Mouse (Mus musculus) heart, embryonic 14.5 days (tissue): Measurements from ENCODE around the gene Gm45711. TPM values are rescaled to one million over a fixed set of nuclear protein-coding genes. Genes with fewer than 3 reads are reported as not detected.
A peak's percentile ranks its signal among the peaks of the same experiment; 100 is the strongest.
"Not testable (repeated sequence)": the region's sequence is repeated elsewhere in the genome, so short reads cannot be mapped to it uniquely, and the experiment has no call there.

Source experiments
- ATAC-seq: fragments of 200-750 bp; cut with Nextera tagmentation; 2 replicates; pipeline ENCODE4 v1.8.0; 2017; ENCODE audit warnings: low read depth, moderate TSS enrichment; ENCODE audit not compliant: insufficient number of reproducible peaks, insufficient read depth, low FRiP score
- H3K27ac ChIP-seq, 2 experiments: fragments of 200-500 bp in 1 of 2; fragments of 300-500 bp in 1 of 2; sonication (generic) in 1 of 2; replicated peaks in 1 of 2; 2 replicates each; pipeline ENCODE4 v1.5.1; 2012 to 2014; ENCODE audit warnings: low read depth in 2 of 2, low read length in 2 of 2, control low read depth in 1 of 2, mild to moderate bottlenecking in 1 of 2, mixed read lengths in 1 of 2; ENCODE audit not compliant: control insufficient read depth in 1 of 2, insufficient read depth in 1 of 2
- H3K27me3 ChIP-seq: fragments of 300-500 bp; sonication (generic); 2 replicates; pipeline ENCODE4 v1.6.1; 2014; ENCODE audit warnings: mild to moderate bottlenecking, low read length, control low read depth; ENCODE audit not compliant: control insufficient read depth, insufficient read depth
- H3K36me3 ChIP-seq: fragments of 300-500 bp; sonication (generic); 2 replicates; pipeline ENCODE4 v1.6.1; 2014; ENCODE audit warnings: mild to moderate bottlenecking, control low read depth, low read length, mixed read lengths; ENCODE audit not compliant: control insufficient read depth, insufficient read depth
- H3K4me1 ChIP-seq, 2 experiments: fragments of 200-500 bp in 1 of 2; fragments of 300-500 bp in 1 of 2; sonication (generic) in 1 of 2; 2 replicates each; pipeline ENCODE4 v1.6.1; 2012 to 2014; ENCODE audit warnings: low read length in 2 of 2, control low read depth in 1 of 2, mixed read lengths in 1 of 2; ENCODE audit not compliant: control insufficient read depth in 2 of 2, insufficient read depth in 2 of 2
- H3K4me2 ChIP-seq: fragments of 300-500 bp; sonication (generic); 2 replicates; pipeline ENCODE4 v1.6.1; 2014; ENCODE audit warnings: mild to moderate bottlenecking, low read length
- H3K4me3 ChIP-seq, 2 experiments: fragments of 200-500 bp in 1 of 2; fragments of 300-500 bp in 1 of 2; sonication (generic) in 1 of 2; 2 replicates each; pipeline ENCODE4 v1.5.1; 2012 to 2014; ENCODE audit warnings: low read length in 2 of 2, mild to moderate bottlenecking in 2 of 2, control low read depth in 1 of 2, low read depth in 1 of 2, moderate library complexity in 1 of 2; ENCODE audit not compliant: control insufficient read depth in 1 of 2, insufficient read depth in 1 of 2
- H3K9ac ChIP-seq: fragments of 300-500 bp; sonication (generic); 2 replicates; pipeline ENCODE4 v1.6.1; 2014; ENCODE audit warnings: mild to moderate bottlenecking, low read length
- H3K9me3 ChIP-seq: fragments of 300-500 bp; sonication (generic); 2 replicates; pipeline ENCODE4 v1.6.1; 2016; ENCODE audit warnings: low read length, control low read depth; ENCODE audit not compliant: control insufficient read depth
- WGBS: fragments of 180-500 bp; shearing (Covaris S2); extraction: QIAGEN DNeasy Blood & Tissue Kit; methylation state at CpG from one replicate; pipeline ENCODE4 v1.1.7; 2014; 5-methylcytosine and 5-hydroxymethylcytosine counted together
- polyA plus RNA-seq: library from polyadenylated mRNA; unstranded; fragments of >200 nt; fragmentation: Nextera tagmentation; extraction: Ambion mirVana; gene quantifications from 2 replicates; pipeline ENCODE4 v1.2.1, GENCODE M21; 2014

Gm45711 gene
- polyA plus RNA-seq, 1 experiment from 2014 or later, result not detected

- H3K9ac ChIP-seq, ATAC-seq, H3K9me3 ChIP-seq: not testable (repeated sequence)
Measured at GRCm38 (mm10) chr8:104293081-104293480, 16.8 kb downstream of the Gm45711 start, which contains the start of gene Cmtm2a. Gene Cmtm2a, minus strand, starts transcription at chr8:104293181.

GRCm38 (mm10) chr8:104268937-104269440 is 40.9 kb downstream of the Gm45711 start:
- Histone ChIP-seq H3K27ac (no peak overlapping the region), H3K36me3 (no peaks in the 10 kb centered on the region), H3K4me1 (no peaks in the 10 kb centered on the region), H3K4me2 (no peak overlapping the region), H3K9ac (no peak overlapping the region), H3K9me3 (no peaks in the 10 kb centered on the region), H3K27me3 (no peaks in the 10 kb centered on the region), H3K4me3 (no peak overlapping the region)
- WGBS, result 81% methylated on average over 6 of the region's 6 CpGs
- ATAC-seq, result peak; percentile 35; the same call in 1 of the 2 replicates

More at GRCm38 (mm10) chr8:104293081-104293480, 16.8 kb downstream of the Gm45711 start, which contains the start of gene Cmtm2a:
- not testable (repeated sequence) for H3K36me3 ChIP-seq, H3K4me3 ChIP-seq, H3K27ac ChIP-seq, H3K4me1 ChIP-seq, H3K4me2 ChIP-seq, H3K27me3 ChIP-seq
- WGBS, result 79% methylated on average over 9 of the region's 12 CpGs

DNA sequence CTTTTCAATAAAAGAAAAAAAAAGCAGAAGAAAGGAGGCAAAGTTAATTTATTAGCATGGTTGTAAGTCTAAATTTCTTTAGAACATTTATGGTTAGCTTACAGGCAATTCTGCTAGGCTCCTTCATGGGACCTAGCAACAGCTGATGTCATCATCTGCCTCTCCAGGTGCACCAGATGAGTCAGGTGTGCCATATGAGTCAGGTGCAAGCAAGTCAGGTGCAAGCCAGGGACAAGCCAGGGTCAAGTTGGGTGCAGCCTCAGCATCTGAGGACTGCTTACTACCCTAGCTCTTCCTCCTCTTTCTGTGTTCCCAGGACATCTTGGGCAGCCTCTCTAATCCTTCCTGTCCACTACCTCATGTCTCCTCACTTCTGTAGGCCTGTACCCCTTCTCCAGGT is 41.5 kb downstream of the Gm45711 start:
- Histone ChIP-seq H3K4me2 (no peak overlapping the region), H3K9ac (no peak overlapping the region), H3K36me3 (peaks cover 4% of the 10 kb centered on the region; the same call in 1 of the 2 replicates), H3K4me3 (no peak overlapping the region), H3K27me3 (no peaks in the 10 kb centered on the region), H3K27ac (no peak overlapping the region), H3K4me1 (no peaks in the 10 kb centered on the region), H3K9me3 (no peaks in the 10 kb centered on the region)
- ATAC-seq, result no peak

- not testable (repeated sequence) for H3K4me2 ChIP-seq, H3K36me3 ChIP-seq, ATAC-seq, H3K4me1 ChIP-seq, H3K9ac ChIP-seq, H3K27me3 ChIP-seq, H3K27ac ChIP-seq, H3K4me3 ChIP-seq, H3K9me3 ChIP-seq
- WGBS, result 93% methylated on average over 22 of the region's 22 CpGs
Measured at GRCm38 (mm10) chr8:104264271-104264935, 45.5 kb downstream of the Gm45711 start.

- H3K27ac ChIP-seq, H3K27me3 ChIP-seq, H3K9me3 ChIP-seq, H3K9ac ChIP-seq, H3K4me3 ChIP-seq, H3K4me1 ChIP-seq, ATAC-seq, H3K4me2 ChIP-seq: not testable (repeated sequence)
- peaks cover 26% of the 10 kb centered on the region for H3K36me3 ChIP-seq
- 92% methylated on average over 5 of the region's 5 CpGs for WGBS
Measured at GRCm38 (mm10) chr8:104261802-104262201, 48.1 kb downstream of the Gm45711 start.

DNA sequence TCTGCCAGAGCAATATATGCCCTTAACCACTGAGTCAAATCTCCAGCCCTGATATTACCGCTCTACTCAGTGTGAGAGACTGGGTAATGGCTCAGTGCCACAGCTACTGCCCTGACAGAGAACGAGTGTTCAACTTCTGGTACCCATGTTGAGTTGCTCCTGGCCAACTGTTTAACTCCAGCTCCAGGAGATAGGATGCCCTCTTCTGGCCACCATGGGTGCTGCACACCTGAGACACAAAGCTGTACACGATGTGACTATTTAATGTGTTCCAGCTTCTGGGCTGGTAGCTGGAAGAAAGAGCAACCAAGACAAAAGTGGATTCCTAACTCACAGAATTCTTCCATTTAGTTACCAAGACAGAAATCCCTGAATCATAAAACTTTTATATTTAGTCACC is 56.9 kb downstream of the Gm45711 start:
- H3K4me1 ChIP-seq, result peaks cover 2 to 6% of the 10 kb centered on the region in 2 experiments; a peak in 2 of 4 replicates
- 91% methylated on average over 3 of the region's 3 CpGs for WGBS
- H3K9ac ChIP-seq, result no peak overlapping the region
- H3K27me3 ChIP-seq, result no peaks in the 10 kb centered on the region
- H3K27ac ChIP-seq, result no peak overlapping the region
- H3K4me2 ChIP-seq, result no peak overlapping the region
- peaks cover 9% of the 10 kb centered on the region for H3K36me3 ChIP-seq
- no peak for ATAC-seq
- H3K9me3 ChIP-seq, result no peaks in the 10 kb centered on the region
- H3K4me3 ChIP-seq, result no peak overlapping the region

DNA sequence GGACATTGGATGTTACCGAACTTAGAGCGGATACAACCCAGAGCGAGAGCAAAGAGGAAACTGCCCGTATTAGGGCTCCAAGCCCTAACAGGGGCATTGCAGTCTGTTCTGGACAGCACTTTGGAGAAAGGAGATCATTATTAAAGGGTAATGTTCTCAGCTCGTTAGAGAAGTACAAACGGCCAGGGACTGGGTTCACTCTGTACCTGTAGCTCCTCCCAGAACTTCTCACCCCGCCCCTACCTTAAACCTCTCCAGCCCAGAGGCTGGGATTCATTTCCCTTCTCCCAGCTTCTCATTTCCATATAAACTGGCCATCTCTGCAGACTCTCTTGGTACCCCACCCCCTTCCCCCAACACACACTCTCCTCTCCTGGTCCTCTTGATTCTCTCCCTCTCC is 58.4 kb downstream of the Gm45711 start:
- WGBS, result under 1% methylated on average over 7 of the region's 7 CpGs
- Histone ChIP-seq H3K9ac (peak overlapping the region; percentile 78), H3K36me3 (no peaks in the 10 kb centered on the region), H3K27ac (no peak overlapping the region), H3K4me3 (peak overlapping the region; percentile 68 to 74), H3K27me3 (no peaks in the 10 kb centered on the region), H3K4me2 (peak overlapping the region; percentile 91), H3K9me3 (no peaks in the 10 kb centered on the region), H3K4me1 (peaks cover 10 to 20% of the 10 kb centered on the region in 2 experiments)
- ATAC-seq, result no peak
